Mouse (Mus musculus) kidney, postnatal 0 days (tissue): ENCODE measurements around the gene Srp54a. TPM values are rescaled to one million over a fixed set of nuclear protein-coding genes. Genes with fewer than 3 reads are reported as not detected.
"Not testable (repeated sequence)": the region's sequence is repeated elsewhere in the genome, so short reads cannot be mapped to it uniquely, and the experiment has no call there.

ENCODE experiments used
- ATAC-seq: fragments of 200-750 bp; cut with Nextera tagmentation; replicated peaks from 2 replicates; pipeline ENCODE4 v1.8.0; 2017; ENCODE audit warnings: low read depth, moderate number of reproducible peaks, moderate TSS enrichment, moderate library complexity; ENCODE audit not compliant: low FRiP score
- DNase-seq: peaks from one replicate; pipeline ENCODE4 v3.0.0-alpha.2; 2016; ENCODE audit warnings: low spot score
- H3K27ac ChIP-seq: fragments of 300-500 bp; sonication (generic); 2 replicates; pipeline ENCODE4 v1.5.1; 2014; ENCODE audit warnings: mild to moderate bottlenecking
- H3K27me3 ChIP-seq: fragments of 300-500 bp; sonication (generic); 2 replicates; pipeline ENCODE4 v1.6.1; 2014; ENCODE audit warnings: low read length, mixed read lengths; ENCODE audit not compliant: insufficient read depth
- H3K36me3 ChIP-seq: fragments of 300-500 bp; sonication (generic); 2 replicates; pipeline ENCODE4 v1.6.1; 2014; ENCODE audit warnings: low read length, mixed read lengths; ENCODE audit not compliant: insufficient read depth
- H3K4me1 ChIP-seq: fragments of 300-500 bp; sonication (generic); replicated peaks from 2 replicates; pipeline ENCODE4 v1.6.1; 2014; ENCODE audit warnings: antibody characterized with exemption, low read length, mixed read lengths; ENCODE audit not compliant: insufficient read depth
- H3K4me2 ChIP-seq: fragments of 300-500 bp; sonication (generic); 2 replicates; pipeline ENCODE4 v1.6.1; 2014; ENCODE audit warnings: mild to moderate bottlenecking, low read length, moderate library complexity, mixed read lengths
- H3K4me3 ChIP-seq: fragments of 300-500 bp; sonication (generic); replicated peaks from 2 replicates; pipeline ENCODE4 v1.5.1; 2014; ENCODE audit warnings: low read depth, low read length
- H3K9ac ChIP-seq: fragments of 300-500 bp; sonication (generic); 2 replicates; pipeline ENCODE4 v1.6.1; 2014; ENCODE audit warnings: low read depth, low read length
- H3K9me3 ChIP-seq: fragments of 300-500 bp; sonication (generic); replicated peaks from 2 replicates; pipeline ENCODE4 v1.6.1; 2016; ENCODE audit warnings: low read length, inconsistent platforms, mixed read lengths
- WGBS: fragments of 180-500 bp; shearing (Covaris S2); extraction: QIAGEN DNeasy Blood & Tissue Kit; methylation state at CpG from one replicate; pipeline ENCODE4 v1.1.7; 2014; 5-methylcytosine and 5-hydroxymethylcytosine counted together
- polyA plus RNA-seq: library from polyadenylated mRNA; unstranded; fragments of >200 nt; fragmentation: Nextera tagmentation; extraction: Ambion mirVana; gene quantifications from 2 replicates; pipeline ENCODE4 v1.2.1, GENCODE M21; 2015

Gene Srp54a
- polyA plus RNA-seq, 1 experiment from 2014 or later = 137 TPM

DNA sequence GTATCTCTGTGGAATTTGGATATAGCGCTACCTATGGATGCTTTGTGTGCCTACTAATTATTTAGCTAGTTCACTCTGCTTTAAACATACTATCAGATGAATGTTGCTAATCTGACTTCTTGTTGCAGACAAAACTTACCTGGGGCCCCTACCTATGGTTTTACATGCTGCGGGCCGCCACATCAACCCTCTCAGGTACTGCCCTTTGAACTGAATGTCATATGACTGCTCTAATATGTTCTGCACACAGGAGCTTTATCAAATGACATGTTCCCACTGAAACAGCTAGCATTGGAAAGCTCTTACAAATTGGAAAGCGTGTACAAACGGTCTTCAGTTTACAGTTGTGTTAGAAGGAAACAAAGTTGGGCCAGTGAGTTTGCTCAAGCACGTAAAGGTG is 55.5 kb downstream of the Srp54a start:
- not testable (repeated sequence) for H3K9me3 ChIP-seq, H3K4me3 ChIP-seq, H3K4me2 ChIP-seq, H3K27me3 ChIP-seq, DNase-seq, ATAC-seq, H3K27ac ChIP-seq, H3K9ac ChIP-seq, H3K4me1 ChIP-seq, H3K36me3 ChIP-seq
- no CpG with 5 or more reads among the region's 6 CpGs for WGBS

DNA sequence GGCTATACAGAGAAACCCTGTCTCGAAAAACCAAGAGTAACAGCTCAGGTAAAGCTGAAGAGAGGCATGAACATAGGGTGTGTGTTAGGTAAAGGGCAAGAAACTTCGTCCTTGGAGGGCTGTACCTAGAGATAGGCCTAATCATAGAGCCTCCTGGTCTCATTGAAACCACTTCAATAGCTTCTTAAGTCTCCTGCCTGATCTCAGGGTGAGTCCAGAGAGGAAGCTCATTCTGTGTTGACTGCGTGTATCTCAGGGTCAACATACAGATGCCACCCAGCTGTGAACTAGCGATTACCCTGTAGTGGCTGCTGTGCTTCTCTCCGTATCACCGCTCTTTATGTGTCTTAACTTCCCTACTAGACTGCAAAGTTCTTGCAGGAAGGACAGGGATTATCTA is 57.8 kb downstream of the Srp54a start:
- WGBS = no CpG with 5 or more reads among the region's 6 CpGs
- H3K4me3 ChIP-seq, DNase-seq, H3K27me3 ChIP-seq, H3K4me1 ChIP-seq, ATAC-seq, H3K4me2 ChIP-seq, H3K36me3 ChIP-seq, H3K9ac ChIP-seq, H3K9me3 ChIP-seq, H3K27ac ChIP-seq: not testable (repeated sequence)

DNA sequence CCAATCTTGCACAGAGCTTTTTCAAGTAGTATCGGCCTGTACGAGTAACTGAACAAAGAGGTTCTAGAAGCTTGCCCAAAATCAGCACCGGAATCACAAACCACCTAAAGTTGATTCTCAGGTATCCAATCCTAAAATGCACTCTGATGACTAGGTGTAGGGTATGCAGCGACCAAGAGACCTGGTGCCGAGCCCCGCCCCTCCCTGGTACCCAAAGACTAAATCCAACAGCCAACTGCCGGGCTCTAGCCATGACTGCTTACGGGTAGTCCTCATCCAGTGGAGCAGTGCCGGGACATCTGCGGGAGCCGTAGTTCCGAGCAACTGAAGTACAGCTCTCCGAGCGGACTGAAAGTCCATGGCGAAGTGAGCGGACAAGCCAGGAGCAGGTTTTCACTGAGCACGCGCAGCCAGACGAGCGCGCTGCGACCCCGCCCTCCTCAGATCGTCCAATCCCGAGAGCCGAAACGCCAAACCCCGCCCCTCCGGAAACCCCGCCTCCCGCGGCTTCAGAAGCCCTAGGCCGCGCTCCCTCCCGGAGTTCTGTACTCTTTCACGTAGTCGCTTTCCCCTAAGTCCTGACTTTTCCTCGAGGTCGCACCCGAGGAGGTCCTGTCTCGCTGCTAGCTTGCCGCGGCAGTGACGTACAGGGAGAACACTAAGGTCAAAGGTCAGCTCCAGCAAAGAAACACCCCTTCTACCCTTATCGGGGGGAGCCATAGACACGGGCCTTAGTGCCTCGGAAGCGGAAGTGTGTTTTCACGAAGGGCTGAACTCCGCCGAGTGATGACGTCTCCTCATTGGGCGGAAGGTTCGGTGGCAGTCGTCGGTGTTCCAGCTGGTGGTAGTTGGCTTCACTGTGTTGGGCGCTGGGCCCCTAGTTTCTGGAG is 74.7 kb downstream of the Srp54a start, which contains the start of gene Srp54b:
Srp54b (plus strand) TSS at position 546 of the 890 bp plus-strand sequence.
- not testable (repeated sequence) for H3K9ac ChIP-seq, H3K4me1 ChIP-seq, H3K27me3 ChIP-seq, DNase-seq, H3K27ac ChIP-seq, H3K9me3 ChIP-seq, H3K4me3 ChIP-seq, H3K36me3 ChIP-seq, H3K4me2 ChIP-seq
- peak; percentile 97 for ATAC-seq
- WGBS = no CpG with 5 or more reads among the region's 57 CpGs

DNA sequence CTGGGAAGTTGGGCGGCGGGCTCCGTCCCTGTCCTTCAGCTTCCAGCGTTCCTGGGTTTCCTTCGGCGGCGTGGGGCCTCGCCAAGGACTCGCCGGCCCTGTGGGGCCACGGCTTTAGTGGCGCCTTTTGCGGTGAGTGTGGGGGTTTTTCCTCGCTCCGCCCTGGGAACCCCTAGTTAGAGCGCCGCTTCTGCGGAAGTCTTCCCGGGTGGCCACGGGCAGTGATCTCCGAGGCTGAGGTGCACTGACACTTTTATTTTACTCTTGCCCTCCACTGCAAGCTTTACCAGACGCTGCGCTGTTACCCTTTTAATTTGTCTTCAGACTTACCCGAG is 75.4 kb downstream of the Srp54a start:
- WGBS = 2% methylated on average over 8 of the region's 24 CpGs
- H3K4me3 ChIP-seq, H3K27ac ChIP-seq, H3K27me3 ChIP-seq, H3K4me1 ChIP-seq, H3K9me3 ChIP-seq, H3K9ac ChIP-seq, DNase-seq, H3K36me3 ChIP-seq, ATAC-seq, H3K4me2 ChIP-seq: not testable (repeated sequence)

Other genes with a start within 250 kb of the Srp54a start
- gene Cfl2, start 217.4 kb upstream of the Srp54a start, polyA plus RNA-seq = 162 and 163 TPM in 2 replicates
- not detected in 2 replicates for gene Gm20403, start 93.7 kb upstream of the Srp54a start, polyA plus RNA-seq
- gene Baz1a, start 65.9 kb upstream of the Srp54a start, polyA plus RNA-seq = 13.5 and 15.5 TPM in 2 replicates
- 19.9 and 21.0 TPM in 2 replicates for gene 2700097O09Rik, start 152 bp upstream of the Srp54a start, polyA plus RNA-seq
- gene Fam177a, start 44.2 kb downstream of the Srp54a start, polyA plus RNA-seq = 17.1 and 20.5 TPM in 2 replicates
- 50.0 and 54.3 TPM in 2 replicates for gene Srp54b, start 74.8 kb downstream of the Srp54a start, polyA plus RNA-seq
- gene 1700047I17Rik2, start 119.3 kb downstream of the Srp54a start, polyA plus RNA-seq = 0.08 TPM in 1 of 2 replicates, not detected in the other
- 70.8 and 77.8 TPM in 2 replicates for gene Srp54c, start 149.9 kb downstream of the Srp54a start, polyA plus RNA-seq
- gene 1110008L16Rik, start 219.3 kb downstream of the Srp54a start, polyA plus RNA-seq = 15.0 and 18.1 TPM in 2 replicates
- 12.9 TPM in 2 replicates for gene Ppp2r3c, start 222.7 kb downstream of the Srp54a start, polyA plus RNA-seq